Mouse (Mus musculus) intestine, embryonic 14.5 days (tissue): ENCODE results near the gene Hist1h4n. TPM values are rescaled to one million over a fixed set of nuclear protein-coding genes. Genes with fewer than 3 reads are reported as not detected.
A peak's percentile ranks its signal among the peaks of the same experiment; 100 is the strongest.
"Not testable (repeated sequence)": the region's sequence is repeated elsewhere in the genome, so short reads cannot be mapped to it uniquely, and the experiment has no call there.

Experiments used
- ATAC-seq: fragments of 200-750 bp; cut with Nextera tagmentation; replicated peaks from 2 replicates; pipeline ENCODE4 v1.8.0; 2017; ENCODE audit warnings: low read depth, moderate number of reproducible peaks, moderate TSS enrichment, moderate library complexity; ENCODE audit not compliant: low FRiP score, low TSS enrichment
- DNase-seq: peaks from one replicate; pipeline ENCODE4 v3.0.0-alpha.2; 2018; ENCODE audit warnings: low spot score
- H3K27ac ChIP-seq: fragments of 300-500 bp; sonication (generic); 2 replicates; pipeline ENCODE4 v1.5.1; 2014; ENCODE audit warnings: low read depth, mild to moderate bottlenecking, control low read depth
- H3K27me3 ChIP-seq: fragments of 300-500 bp; sonication (generic); replicated peaks from 2 replicates; pipeline ENCODE4 v1.6.1; 2014; ENCODE audit warnings: low read length, control low read depth; ENCODE audit not compliant: control insufficient read depth, insufficient read depth
- H3K36me3 ChIP-seq: fragments of 300-500 bp; sonication (generic); 2 replicates; pipeline ENCODE4 v1.6.1; 2014; ENCODE audit warnings: low read length, control low read depth; ENCODE audit not compliant: control insufficient read depth, insufficient read depth
- H3K4me1 ChIP-seq: fragments of 300-500 bp; sonication (generic); replicated peaks from 2 replicates; pipeline ENCODE4 v1.6.1; 2014; ENCODE audit warnings: low read length, control low read depth, mixed read lengths; ENCODE audit not compliant: control insufficient read depth, insufficient read depth
- H3K4me2 ChIP-seq: fragments of 300-500 bp; sonication (generic); 2 replicates; pipeline ENCODE4 v1.6.1; 2014; ENCODE audit warnings: low read length
- H3K4me3 ChIP-seq: fragments of 300-500 bp; sonication (generic); 2 replicates; pipeline ENCODE4 v1.5.1; 2014; ENCODE audit warnings: low read depth, low read length, control low read depth, mixed read lengths
- H3K9ac ChIP-seq: fragments of 300-500 bp; sonication (generic); 2 replicates; pipeline ENCODE4 v1.6.1; 2014; ENCODE audit warnings: mild to moderate bottlenecking, low read length
- H3K9me3 ChIP-seq: fragments of 300-500 bp; sonication (generic); 2 replicates; pipeline ENCODE4 v1.6.1; 2016; ENCODE audit warnings: low read length, control low read depth; ENCODE audit not compliant: control insufficient read depth
- WGBS: fragments of 180-500 bp; shearing (Covaris S2); extraction: QIAGEN DNeasy Blood & Tissue Kit; methylation state at CpG from one replicate; pipeline ENCODE4 v1.1.7; 2014; 5-methylcytosine and 5-hydroxymethylcytosine counted together
- polyA plus RNA-seq: library from polyadenylated mRNA; unstranded; fragments of >200 nt; fragmentation: Nextera tagmentation; extraction: Ambion mirVana; gene quantifications from 2 replicates; pipeline ENCODE4 v1.2.1, GENCODE M21; 2014

The Hist1h4n gene
- 20.6 and 22.9 TPM in 2 replicates for polyA plus RNA-seq

- Histone ChIP-seq H3K27ac (peak within 1 kb of the TSS; percentile 27; the same call in 1 of the 2 replicates), H3K4me2 (peak within 1 kb of the TSS; percentile 33; the same call in 1 of the 2 replicates), H3K4me3 (peak within 1 kb of the TSS; percentile 8; the same call in 1 of the 2 replicates)
- 0% methylated on average over 22 of the region's 58 CpGs for WGBS
- H3K9ac ChIP-seq, H3K9me3 ChIP-seq, H3K36me3 ChIP-seq, DNase-seq, H3K4me1 ChIP-seq, H3K27me3 ChIP-seq: not testable (repeated sequence)
- peak; percentile 85 for ATAC-seq
Measured at GRCm38 (mm10) chr13:21831418-21832394, at the start of gene Hist1h4n. TSS of gene Hist1h4n (minus strand) at chr13:21832196.

GRCm38 (mm10) chr13:21880735-21881134 is 48.7 kb upstream of the Hist1h4n start:
- H3K4me3 ChIP-seq: no peak overlapping the region
- H3K4me2 ChIP-seq: no peak overlapping the region
- no peaks in the 10 kb centered on the region for H3K27me3 ChIP-seq
- no peak overlapping the region for H3K27ac ChIP-seq
- 86% methylated on average over 6 of the region's 6 CpGs for WGBS
- no peaks in the 10 kb centered on the region for H3K36me3 ChIP-seq
- H3K9ac ChIP-seq: no peak overlapping the region
- DNase-seq: no peak
- no peak for ATAC-seq
- no peaks in the 10 kb centered on the region for H3K9me3 ChIP-seq
- H3K4me1 ChIP-seq: no peaks in the 10 kb centered on the region

GRCm38 (mm10) chr13:21865503-21865902 is 33.5 kb upstream of the Hist1h4n start:
- H3K36me3 ChIP-seq, H3K4me1 ChIP-seq, H3K4me3 ChIP-seq, H3K4me2 ChIP-seq, H3K9me3 ChIP-seq, DNase-seq, H3K9ac ChIP-seq, H3K27ac ChIP-seq, H3K27me3 ChIP-seq, ATAC-seq: not testable (repeated sequence)
- WGBS: 88% methylated on average over 3 of the region's 3 CpGs

GRCm38 (mm10) chr13:21861608-21862007 is 29.6 kb upstream of the Hist1h4n start:
- WGBS: 22% methylated on average over 5 of the region's 5 CpGs
- DNase-seq (no peak), ATAC-seq (no peak)
- no peaks in the 10 kb centered on the region for H3K36me3 ChIP-seq
- no peak overlapping the region for H3K9ac ChIP-seq
- H3K4me3 ChIP-seq: no peak overlapping the region
- no peaks in the 10 kb centered on the region for H3K9me3 ChIP-seq
- H3K27ac ChIP-seq: no peak overlapping the region
- no peaks in the 10 kb centered on the region for H3K4me1 ChIP-seq
- H3K4me2 ChIP-seq: no peak overlapping the region
- no peaks in the 10 kb centered on the region for H3K27me3 ChIP-seq

- no peak overlapping the region for H3K27ac ChIP-seq
- no peaks in the 10 kb centered on the region for H3K27me3 ChIP-seq
- no peaks in the 10 kb centered on the region for H3K36me3 ChIP-seq
- H3K9ac ChIP-seq: peak overlapping the region; percentile 34
- DNase-seq (peak; percentile 75), ATAC-seq (peak; percentile 60; the same call in 1 of the 2 replicates)
- peak overlapping the region; percentile 45 for H3K4me3 ChIP-seq
- no peaks in the 10 kb centered on the region for H3K4me1 ChIP-seq
- H3K9me3 ChIP-seq: no peaks in the 10 kb centered on the region
- H3K4me2 ChIP-seq: peak overlapping the region; percentile 50
- 3% methylated on average over 15 of the region's 15 CpGs for WGBS
Measured at GRCm38 (mm10) chr13:21855698-21856162, 23.7 kb upstream of the Hist1h4n start.

- WGBS: 7% methylated on average over 11 of the region's 11 CpGs
Measured at GRCm38 (mm10) chr13:21855146-21855545, 23.1 kb upstream of the Hist1h4n start.

GRCm38 (mm10) chr13:21852215-21852945 is 20.4 kb upstream of the Hist1h4n start:
- H3K9ac ChIP-seq: no peak overlapping the region
- WGBS: 60% methylated on average over 3 of the region's 3 CpGs
- H3K4me1 ChIP-seq: no peaks in the 10 kb centered on the region
- H3K9me3 ChIP-seq: no peaks in the 10 kb centered on the region
- H3K27me3 ChIP-seq: no peaks in the 10 kb centered on the region
- no peak overlapping the region for H3K4me2 ChIP-seq
- no peak for ATAC-seq
- no peak for DNase-seq
- no peak overlapping the region for H3K27ac ChIP-seq
- no peaks in the 10 kb centered on the region for H3K36me3 ChIP-seq
- H3K4me3 ChIP-seq: no peak overlapping the region

More at GRCm38 (mm10) chr13:21855146-21855545, 23.1 kb upstream of the Hist1h4n start:
- peak; percentile 90 for DNase-seq
- Histone ChIP-seq H3K36me3 (no peaks in the 10 kb centered on the region), H3K4me1 (no peaks in the 10 kb centered on the region), H3K9ac (no peak overlapping the region), H3K4me2 (peak overlapping the region; percentile 50), H3K27ac (no peak overlapping the region), H3K4me3 (peak overlapping the region; percentile 45), H3K27me3 (no peaks in the 10 kb centered on the region), H3K9me3 (no peaks in the 10 kb centered on the region)
- peak; percentile 75; the same call in 1 of the 2 replicates for ATAC-seq

- H3K27ac ChIP-seq, H3K36me3 ChIP-seq, H3K27me3 ChIP-seq, H3K9me3 ChIP-seq, H3K9ac ChIP-seq, DNase-seq, H3K4me3 ChIP-seq, ATAC-seq, H3K4me2 ChIP-seq, H3K4me1 ChIP-seq: not testable (repeated sequence)
- WGBS: 58% methylated on average over 1 of the region's 1 CpGs
Measured at GRCm38 (mm10) chr13:21850696-21851095, 18.7 kb upstream of the Hist1h4n start.
